Mouse (Mus musculus) brain, embryonic 14.5 days (tissue): Measurements from ENCODE around the gene Ahdc1.

ENCODE experiments used
- CTCF ChIP-seq: fragments of 200-500 bp; IDR thresholded peaks from 2 replicates; pipeline ENCODE4 v1.5.1; 2012; ENCODE audit warnings: inconsistent platforms, mild to moderate bottlenecking, moderate library complexity, borderline replicate concordance; ENCODE audit not compliant: insufficient read depth, insufficient read length; ENCODE audit errors: extremely low read depth
- POLR2A ChIP-seq: fragments of 200-500 bp; IDR thresholded peaks from 2 replicates; pipeline ENCODE4 v1.6.1; 2012; ENCODE audit warnings: mild to moderate bottlenecking, inconsistent platforms, borderline replicate concordance; ENCODE audit not compliant: poor library complexity, insufficient read depth, insufficient read length, severe bottlenecking; ENCODE audit errors: extremely low read depth

DNA sequence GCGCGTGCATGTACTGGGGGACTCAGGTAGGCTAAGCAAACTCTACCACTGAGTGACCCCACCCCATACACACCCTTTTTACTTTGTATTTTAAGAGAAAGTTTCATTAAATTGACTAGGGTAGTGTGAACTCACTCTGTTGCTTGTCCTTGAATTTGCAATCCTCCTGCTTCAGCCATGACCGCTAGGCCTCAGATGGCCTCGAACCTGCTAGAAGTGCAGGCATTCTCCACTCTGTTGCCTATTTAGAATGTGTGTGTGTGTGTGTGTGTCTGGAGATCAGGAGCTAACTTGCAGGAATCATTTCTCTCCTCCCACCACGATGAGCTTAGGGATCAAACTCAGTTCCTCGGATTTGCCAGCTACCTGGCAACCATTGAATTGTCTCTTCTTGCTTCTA, 108.5 kb downstream of the Ahdc1 start:
- TF ChIP-seq POLR2A (no peak), CTCF (no peak)
